Mouse (Mus musculus): ENCODE data around the gene Obox1.
"Not testable (repeated sequence)": the region's sequence is repeated elsewhere in the genome, so short reads cannot be mapped to it uniquely, and the experiment has no call there.

The Obox1 gene

DNA sequence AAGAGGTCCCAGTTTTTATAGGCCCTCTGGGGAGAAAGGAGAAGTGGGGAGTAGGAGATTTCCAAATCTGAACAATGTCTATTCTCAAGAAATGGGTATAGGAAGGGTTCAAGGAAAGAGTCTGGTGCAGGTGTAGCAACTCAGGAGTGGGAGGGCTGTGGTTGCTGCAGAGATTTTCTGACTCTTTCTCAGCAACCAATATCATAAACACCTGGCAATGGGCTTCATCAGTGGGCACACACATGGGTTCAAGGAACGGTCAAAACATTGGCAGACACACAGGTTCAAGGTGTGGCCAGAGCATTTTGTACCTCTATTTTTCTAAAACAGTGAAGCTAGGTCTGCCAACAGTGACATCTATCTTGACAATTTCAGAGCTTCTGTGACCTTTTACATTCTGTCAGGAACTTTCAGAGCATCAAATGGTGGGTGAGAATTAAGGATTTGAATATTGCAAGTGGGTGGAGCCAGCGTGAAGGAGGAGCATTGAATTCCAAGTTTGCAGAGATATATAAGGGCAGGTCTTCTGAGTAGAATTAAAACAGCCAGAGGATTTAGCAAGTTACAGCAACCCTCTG, at the start of gene Obox1, which contains the start of gene Obox2:
TSS of gene Obox1 (plus strand) at position 528 of the 578 bp plus-strand sequence.
TSS of gene Obox2 (plus strand) at position 301 of the 578 bp plus-strand sequence.
- in situ Hi-C loops (cut with MboI, MseI), result not testable (repeated sequence)

DNA sequence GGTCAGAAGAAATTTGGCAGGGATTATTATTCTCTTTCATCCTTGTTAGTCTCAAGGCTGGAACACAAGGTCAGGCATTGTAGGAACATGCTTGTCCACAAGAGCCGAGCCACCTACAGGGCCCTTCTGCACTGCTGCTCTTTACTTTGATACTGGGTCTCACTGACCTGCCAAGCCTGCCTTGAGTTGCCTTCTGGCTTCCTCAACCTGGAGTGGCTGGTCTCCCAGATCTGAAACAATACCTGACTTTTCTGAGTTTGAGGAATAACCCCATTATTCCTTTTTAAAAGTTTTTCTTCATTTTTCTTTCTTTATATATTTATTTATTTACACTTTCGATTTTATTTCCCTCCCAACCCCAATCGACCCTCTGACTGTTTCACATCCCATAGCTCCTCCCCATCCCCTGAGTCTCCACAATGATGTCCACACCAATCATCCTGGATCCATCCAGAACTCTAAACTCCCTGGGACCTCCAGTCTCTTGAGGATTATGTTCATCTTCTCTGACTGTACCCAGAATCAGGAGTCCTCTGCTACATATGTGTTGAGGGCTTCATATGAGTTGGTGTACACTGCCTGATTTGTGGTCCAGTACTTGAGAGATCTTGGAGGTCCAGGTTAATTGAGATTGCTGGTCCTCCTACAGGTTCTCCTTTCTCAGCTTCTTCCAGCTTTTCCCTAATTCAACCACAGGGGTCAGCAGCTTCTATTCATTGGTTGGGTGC, 10.6 kb downstream of the Obox1 start:
- in situ Hi-C loops (cut with MboI, MseI), result not testable (repeated sequence)

DNA sequence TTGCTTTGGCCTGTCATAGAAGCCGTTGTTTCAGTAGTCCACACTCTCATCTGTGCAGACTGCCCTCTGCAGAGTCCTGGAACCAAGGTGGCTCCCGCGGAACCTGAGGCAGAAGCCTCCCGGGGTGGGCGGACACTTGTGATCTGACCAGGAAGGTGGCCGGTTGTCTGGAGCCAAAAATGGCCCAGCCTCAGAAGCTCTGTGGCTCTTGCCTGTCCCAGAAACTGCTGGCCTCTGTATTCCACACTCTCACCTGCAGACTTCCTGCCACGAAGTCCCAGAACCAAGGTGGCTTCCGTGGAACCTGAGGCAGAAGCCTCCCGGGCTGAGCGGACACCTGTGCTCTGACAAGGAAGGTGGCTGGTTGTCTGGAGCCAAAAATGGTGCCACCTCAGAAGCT, 18.1 kb downstream of the Obox1 start:
- in situ Hi-C loops (cut with MboI, MseI), result not testable (repeated sequence)

DNA sequence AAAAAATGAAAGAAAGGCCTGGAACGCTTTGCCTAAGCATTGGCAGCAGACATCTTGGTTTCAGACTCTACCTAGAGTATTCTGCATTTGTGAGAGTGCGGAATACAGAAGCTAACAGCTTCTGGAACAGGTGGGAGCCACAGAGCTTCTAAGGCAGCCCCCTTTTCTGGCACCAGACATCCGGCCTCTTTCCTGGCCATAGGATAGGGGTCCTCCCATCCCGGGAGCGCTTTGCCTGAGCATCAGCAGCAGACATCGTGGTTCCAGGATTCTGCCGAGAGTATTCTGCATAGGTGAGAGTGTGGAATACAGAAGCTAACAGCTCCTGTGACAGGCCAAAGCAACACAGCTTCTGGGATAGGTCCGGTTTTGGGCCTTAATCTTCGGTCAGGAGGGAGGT, 29.3 kb downstream of the Obox1 start:
- in situ Hi-C loops (cut with MboI, MseI), result loop anchor here (5.0 kb wide), 1 partner anchor 159 kb away; no protein-coding TSS in a partner anchor

GRCm38 (mm10) chr7:15425537-15425936, 36.8 kb downstream of the Obox1 start:
- in situ Hi-C loops (cut with MboI, MseI), result loop anchor here (10.0 kb wide), 1 partner anchor 261 kb away; no protein-coding TSS in a partner anchor

DNA sequence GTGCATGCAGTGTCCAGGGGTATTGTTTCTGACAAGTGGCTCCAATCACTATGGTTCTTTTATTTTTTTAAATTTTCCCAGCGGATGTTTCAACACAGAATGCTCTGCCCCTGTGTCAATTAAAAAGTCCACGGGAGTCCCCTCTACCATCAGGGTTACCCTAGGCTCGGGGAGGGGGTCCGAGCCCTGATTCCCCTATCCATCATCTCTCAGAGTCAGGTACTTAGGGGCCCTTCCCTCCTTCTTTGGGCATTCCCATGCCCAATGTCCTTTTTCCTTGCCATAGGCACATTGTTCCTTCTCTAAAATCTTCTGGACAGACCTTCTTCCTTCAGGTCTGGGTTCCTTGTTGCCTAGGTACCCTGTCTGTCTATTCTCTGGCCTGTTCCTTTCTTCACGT, 120.7 kb downstream of the Obox1 start:
- in situ Hi-C loops (cut with MboI, MseI), result not testable (repeated sequence)
